Mouse (Mus musculus) CH12.LX (cell line): ENCODE measurements around the gene Col16a1.

Experiments
- CTCF ChIP-seq, 2 experiments: IDR thresholded peaks in 1 of 2; conservative IDR thresholded peaks in 1 of 2; 2 replicates each; pipeline ENCODE4 v1.5.1; 2011 to 2012; ENCODE audit warnings: low read depth in 2 of 2, low read length in 2 of 2, improper control_type of control experiment in 1 of 2, inconsistent platforms in 1 of 2, mild to moderate bottlenecking in 1 of 2, moderate library complexity in 1 of 2
- ELF1 ChIP-seq: IDR thresholded peaks from 2 replicates; pipeline ENCODE4 v1.6.1; 2014; ENCODE audit warnings: low read depth, mild to moderate bottlenecking, inconsistent platforms, low read length, improper control_type of control experiment
- JUN ChIP-seq: IDR thresholded peaks from 2 replicates; pipeline ENCODE4 v1.6.1; 2011; ENCODE audit warnings: low read depth, mild to moderate bottlenecking, low read length, improper control_type of control experiment, moderate library complexity; ENCODE audit not compliant: insufficient read depth
- MAFK ChIP-seq: IDR thresholded peaks from 2 replicates; pipeline ENCODE4 v1.6.1; 2011; ENCODE audit warnings: low read length, improper control_type of control experiment; ENCODE audit not compliant: insufficient replicate concordance
- POLR2AphosphoS2 ChIP-seq: IDR thresholded peaks from 2 replicates; pipeline ENCODE4 v1.6.1; 2011; ENCODE audit warnings: low read depth, low read length, improper control_type of control experiment
- USF1 ChIP-seq: IDR thresholded peaks from 2 replicates; pipeline ENCODE4 v1.6.1; 2014; ENCODE audit warnings: low read depth, mild to moderate bottlenecking, inconsistent platforms, low read length, improper control_type of control experiment
- USF2 ChIP-seq: conservative IDR thresholded peaks from 2 replicates; pipeline ENCODE4 v1.6.1; 2011; ENCODE audit warnings: low read depth, low read length, improper control_type of control experiment
- ZNF384 ChIP-seq: IDR thresholded peaks from 2 replicates; pipeline ENCODE4 v1.6.1; 2012; ENCODE audit warnings: low read depth, low read length, improper control_type of control experiment, inconsistent platforms

GRCm38 (mm10) chr4:130081345-130082190 lies 33.9 kb downstream of the Col16a1 start:
- no peak for TF ChIP-seq JUN
- no peak for TF ChIP-seq CTCF (conservative IDR thresholded peaks at IDR 0.05 in 1 of 2, IDR thresholded peaks at IDR 0.05 in 1 of 2; ENCODE audit: low read depth in 2 of 2, low read length in 2 of 2)
- no peak for TF ChIP-seq USF1
- TF ChIP-seq USF2 = no peak
- no peak for TF ChIP-seq ELF1
- TF ChIP-seq MAFK = no peak
- no peak for TF ChIP-seq ZNF384
- no peak for TF ChIP-seq POLR2AphosphoS2
